Mouse (Mus musculus) thymus, postnatal 14 days (tissue): ENCODE measurements around the gene Nfe2l1.

Source experiments
- DNase-seq: peaks from one replicate; pipeline ENCODE4 v3.0.0; 2021

Nfe2l1 gene

DNA sequence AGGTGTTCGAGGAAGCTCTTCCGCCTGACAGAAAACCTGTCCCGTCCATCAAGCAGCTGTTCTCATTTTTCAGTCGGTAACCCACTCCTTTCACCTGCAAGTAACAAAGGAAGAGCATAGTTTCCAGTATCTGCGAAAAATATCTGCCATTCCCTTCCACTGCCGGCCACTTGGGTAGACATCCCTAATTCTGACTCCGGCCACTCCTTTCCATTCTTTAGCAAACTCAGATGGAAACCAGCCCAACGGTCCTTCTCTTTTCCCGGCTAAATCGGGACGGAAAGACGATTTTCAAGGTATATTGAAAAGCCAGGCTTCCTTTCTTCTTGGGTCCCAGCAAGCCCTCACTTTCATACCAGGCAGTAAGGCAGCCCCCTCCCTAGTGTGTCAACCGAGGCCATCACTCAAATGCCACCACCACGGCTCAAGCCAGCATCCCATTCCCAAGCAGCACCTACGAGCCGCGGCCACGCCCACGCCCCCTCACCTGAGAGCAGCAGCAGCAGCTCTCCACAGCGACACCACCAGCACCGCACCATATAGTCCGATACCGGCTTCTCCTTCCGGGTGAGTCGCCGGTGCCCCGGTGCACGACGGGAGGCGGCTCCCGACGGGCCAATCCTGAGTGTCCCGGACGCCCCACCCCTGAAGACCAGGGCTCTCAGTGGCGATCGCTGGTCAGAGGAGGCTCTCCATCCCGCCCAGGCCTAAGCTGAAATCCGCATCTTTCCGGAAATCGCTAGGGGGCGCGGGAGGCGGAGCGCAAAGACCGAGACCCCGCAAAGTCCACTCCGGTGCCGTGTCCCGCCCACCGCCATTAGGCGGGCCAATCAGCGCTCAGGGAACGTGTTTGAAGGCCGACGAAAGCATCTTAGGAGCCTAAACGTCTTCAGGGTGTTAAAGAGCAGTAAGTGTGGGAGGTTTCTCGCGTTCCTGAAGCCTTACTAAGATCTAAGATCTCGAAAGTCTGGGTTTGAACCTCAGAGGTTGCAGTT is 52.5 kb downstream of the Nfe2l1 start, which contains the start of gene Snx11:
Gene Snx11, minus strand, starts transcription at position 592 of the 995 bp plus-strand sequence.
- peak; percentile 98 for DNase-seq

DNA sequence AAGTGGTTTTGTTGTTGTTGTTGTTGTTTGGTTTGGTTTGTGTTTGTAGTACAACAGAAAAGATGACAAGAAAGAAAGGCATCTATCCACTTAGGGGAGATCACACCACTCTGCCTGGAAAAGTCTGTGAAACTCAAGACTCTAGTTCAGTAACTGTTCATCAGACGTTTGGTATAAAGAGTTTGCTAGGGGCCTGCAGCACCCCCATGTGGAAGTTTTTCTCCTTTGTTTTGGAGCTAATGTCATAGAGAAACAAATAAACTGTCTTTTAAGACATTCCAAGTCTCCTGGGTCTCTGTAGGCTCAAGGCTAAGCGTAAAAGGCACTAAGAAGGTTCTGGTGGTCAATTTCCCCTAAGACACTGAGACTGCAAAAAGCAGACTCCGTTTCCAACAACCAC is 53.7 kb downstream of the Nfe2l1 start:
- no peak for DNase-seq

DNA sequence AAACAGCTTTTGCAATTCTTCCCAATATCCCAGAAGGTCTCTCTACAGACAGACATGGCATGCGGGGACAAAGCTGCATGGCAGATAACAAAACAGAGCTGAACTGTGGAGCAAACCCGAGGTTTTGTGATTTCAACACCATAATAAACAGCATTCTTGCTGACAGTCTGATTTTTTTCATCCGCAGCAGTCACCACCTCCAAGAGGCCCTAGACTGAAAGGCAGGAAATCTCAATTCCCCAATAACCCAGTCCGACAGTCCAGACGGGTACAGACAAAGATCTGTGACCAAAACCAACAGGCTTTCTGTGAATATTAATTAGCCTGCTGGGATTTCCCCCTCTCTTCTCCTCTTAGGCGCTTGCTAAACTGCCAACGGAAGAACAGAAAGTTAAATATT is 54.1 kb downstream of the Nfe2l1 start:
- DNase-seq, result no peak

DNA sequence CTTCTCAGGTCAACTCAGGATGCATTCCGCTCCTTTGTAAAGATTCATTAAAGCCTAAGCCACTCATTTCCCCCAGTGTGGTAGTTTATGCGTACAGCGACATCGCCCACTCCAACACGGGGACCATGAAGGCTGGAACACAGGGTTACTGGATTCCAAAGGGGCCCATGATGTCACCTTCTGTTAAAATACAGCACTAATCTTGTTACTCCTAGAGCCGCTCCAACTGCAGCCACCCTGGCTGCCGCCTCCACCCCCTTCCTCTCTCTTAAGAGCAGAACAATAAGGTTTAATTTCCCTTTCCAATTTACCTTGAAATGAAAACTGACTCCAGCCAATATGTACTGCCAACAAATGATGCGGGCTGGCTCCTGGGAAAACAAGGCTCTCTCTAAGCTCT is 54.7 kb downstream of the Nfe2l1 start:
- no peak for DNase-seq

DNA sequence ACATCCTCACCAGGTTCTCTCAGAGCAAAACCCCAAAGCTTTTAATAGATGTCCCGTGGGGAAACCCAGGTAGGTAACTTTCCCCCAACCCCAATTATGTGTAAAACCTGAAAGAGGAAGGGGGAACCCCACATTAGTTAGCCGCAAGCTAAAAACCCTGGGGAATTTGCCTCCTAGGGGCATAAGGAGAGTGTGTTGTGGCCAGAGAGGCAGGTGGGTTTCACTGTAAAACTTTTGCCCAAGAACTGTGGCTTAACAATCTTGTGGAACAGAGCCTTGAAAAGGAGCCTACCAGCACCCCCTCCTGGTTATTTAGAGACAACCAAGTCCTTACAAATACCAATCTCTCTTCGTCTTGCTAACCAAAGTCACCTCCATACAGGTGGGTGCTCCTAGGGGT is 55.2 kb downstream of the Nfe2l1 start:
- DNase-seq, result no peak

DNA sequence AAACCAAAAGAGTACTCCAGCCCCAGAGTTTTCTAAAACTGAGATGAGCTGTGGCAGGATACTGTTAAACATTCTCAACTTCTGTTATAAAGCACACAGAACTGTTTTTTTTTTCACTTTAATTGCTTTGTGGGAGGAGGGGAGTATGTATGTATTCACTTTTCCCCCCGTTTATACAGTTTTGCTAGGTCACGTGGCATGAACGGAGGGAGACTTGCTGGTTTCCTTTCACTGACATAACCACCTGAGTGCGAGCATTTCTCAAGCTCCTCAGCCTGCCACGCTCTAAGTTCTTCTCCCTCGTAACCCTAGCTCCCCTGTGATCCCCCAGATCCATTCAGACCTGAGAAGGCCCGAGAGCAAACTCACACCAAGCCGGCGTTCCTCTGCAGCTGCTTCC is 57.4 kb downstream of the Nfe2l1 start:
- DNase-seq, result no peak

DNA sequence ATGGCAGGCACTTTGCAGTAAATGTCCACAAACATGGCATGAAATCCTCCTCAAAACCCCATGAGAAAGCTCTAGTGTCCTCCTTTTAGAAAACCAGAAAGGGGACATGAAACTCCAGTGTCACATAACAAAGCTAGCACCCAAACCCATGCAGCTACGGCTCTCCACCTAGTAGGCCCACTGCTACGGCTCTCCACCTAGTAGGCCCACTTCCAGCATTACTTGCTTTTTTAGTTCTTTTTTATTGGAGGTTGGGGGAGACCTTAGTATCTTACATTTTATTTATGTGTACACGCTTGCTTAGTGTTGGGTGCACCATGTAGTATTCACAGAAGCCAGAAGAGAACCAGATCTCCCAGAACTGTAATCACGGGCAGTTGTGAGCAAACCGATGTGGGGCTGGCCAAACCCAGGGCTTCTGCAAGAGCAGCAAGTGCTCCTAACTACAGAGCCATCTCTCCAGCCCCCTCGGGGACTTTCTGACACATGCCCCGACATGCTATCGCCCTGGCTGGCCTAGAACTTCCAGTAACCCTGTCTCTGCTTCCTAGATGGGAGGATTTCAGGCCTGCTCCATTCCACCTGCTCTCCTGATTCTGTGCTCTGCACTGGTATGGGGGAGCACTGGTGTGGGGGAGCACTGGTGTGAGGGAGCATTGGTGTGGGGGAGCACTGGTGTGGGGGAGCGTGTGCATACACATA is 58.3 kb downstream of the Nfe2l1 start:
- DNase-seq, result no peak

DNA sequence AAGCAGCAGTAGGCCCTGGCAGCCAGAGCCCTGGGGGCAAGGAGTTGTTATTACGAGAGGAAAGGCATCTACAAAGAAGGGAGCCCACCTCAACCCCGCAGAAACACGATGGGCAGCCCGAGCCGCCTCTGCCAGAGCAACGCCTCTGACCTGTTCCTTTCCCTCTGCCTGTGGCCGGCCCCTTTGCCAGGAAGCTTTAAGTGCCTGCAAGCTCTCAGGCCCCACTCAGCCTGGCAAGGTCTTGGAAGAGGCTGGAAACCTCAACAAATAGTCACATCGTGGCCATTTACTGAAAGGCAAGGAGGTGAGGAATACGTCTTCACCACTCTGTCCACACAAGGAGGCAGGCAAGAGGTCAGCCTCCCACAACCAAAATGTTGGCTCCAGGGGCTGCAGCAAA is 61.5 kb downstream of the Nfe2l1 start:
- no peak for DNase-seq
